Comparison of ENCODE assay signal across 14 mouse cellular contexts in the genomic region with DNA sequence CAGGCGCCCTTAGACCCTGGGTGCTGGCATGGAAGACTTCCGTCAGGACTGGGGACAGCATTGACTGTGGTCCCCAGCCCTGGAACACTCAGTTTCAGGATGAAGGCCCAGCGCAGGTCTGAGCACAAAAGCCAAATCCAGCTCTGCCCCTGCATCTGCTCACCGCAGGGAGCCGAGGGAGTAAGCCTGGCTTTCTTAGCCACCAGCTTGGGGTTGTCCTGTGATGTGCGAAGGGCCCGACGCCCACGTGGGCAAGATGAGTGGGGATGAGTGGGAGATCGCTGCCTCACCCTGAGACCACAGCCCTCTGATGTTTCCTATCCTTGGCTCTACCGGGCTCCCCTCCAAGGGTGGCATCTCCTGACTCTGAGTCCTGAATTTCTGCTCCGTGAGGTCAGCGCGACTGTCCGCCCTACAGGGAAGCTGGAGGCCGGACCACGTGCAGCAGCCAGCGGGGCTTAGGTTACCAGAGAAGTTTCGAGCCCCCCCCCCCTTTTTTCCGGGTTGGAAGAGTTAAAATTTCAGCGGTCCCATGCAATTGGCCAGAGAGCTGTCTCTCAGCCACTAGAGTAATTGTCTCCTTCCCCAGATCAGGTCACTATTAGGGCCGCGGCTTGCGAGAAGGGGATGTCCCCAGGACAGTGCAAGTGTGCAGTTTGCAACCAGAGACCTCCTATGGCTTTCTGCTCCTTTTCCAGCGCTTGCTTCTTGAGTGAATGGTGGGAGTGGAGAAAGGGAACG. TPM values are rescaled to one million over a fixed set of nuclear protein-coding genes. Genes with fewer than 3 reads are reported as not detected.
DNase-seq lines count a peak whose midpoint lies in the region; ATAC-seq lines count a peak whose summit lies in the region.
"Had no signal": no experiment of that assay in that cellular context is flagged by ENCODE, and none has a peak within 500 bp of the region (broad histone marks: within the 10 kb centered on the region; RNA-seq: fewer than 3 reads in every experiment).

No protein-coding gene starts in this region.

- no peak overlapping the region for H3K9ac ChIP-seq in kidney, embryonic 16.5 days (replicated peaks; ENCODE audit: low read length)
- no peak overlapping the region for H3K9ac ChIP-seq in hindbrain, embryonic 13.5 days
- H3K9ac ChIP-seq in midbrain, embryonic 16.5 days (ENCODE audit: low read depth, low read length) = no peak overlapping the region
- H3K9ac ChIP-seq: lung, embryonic 14.5 days had no signal

- no peak for ATAC-seq in kidney, embryonic 16.5 days (ENCODE audit: low FRiP score, low TSS enrichment)
- peak; percentile 43; the same call in 1 of the 2 replicates for ATAC-seq in hindbrain, embryonic 13.5 days (ENCODE audit: low FRiP score)
- ATAC-seq in midbrain, embryonic 16.5 days = peak; percentile 47

- H3K36me3 ChIP-seq in kidney, embryonic 16.5 days (ENCODE audit: insufficient read depth, low read length) = no peaks in the 10 kb centered on the region
- no peaks in the 10 kb centered on the region for H3K36me3 ChIP-seq in hindbrain, embryonic 13.5 days
- H3K36me3 ChIP-seq in midbrain, embryonic 16.5 days (ENCODE audit: control insufficient read depth, insufficient read depth, low read length) = no peaks in the 10 kb centered on the region
- H3K36me3 ChIP-seq: G1E had no signal

- H3K4me2 ChIP-seq in kidney, embryonic 16.5 days (replicated peaks; ENCODE audit: low read depth, low read length) = no peak overlapping the region
- H3K4me2 ChIP-seq in hindbrain, embryonic 13.5 days = no peak overlapping the region
- H3K4me2 ChIP-seq in midbrain, embryonic 16.5 days (ENCODE audit: low read length) = peak overlapping the region; percentile 27
- H3K4me2 ChIP-seq: lung, embryonic 14.5 days had no signal

- H3K4me1 ChIP-seq in kidney, embryonic 16.5 days (ENCODE audit: insufficient read depth, low read length) = 0 out of 2 replicates have a peak, but pooled peaks cover 5% of the 10 kb centered on the region
- H3K4me1 ChIP-seq in hindbrain, embryonic 13.5 days (replicated peaks) = peaks cover 13% of the 10 kb centered on the region
- H3K4me1 ChIP-seq in midbrain, embryonic 16.5 days (ENCODE audit: control insufficient read depth, insufficient read depth, low read length) = peaks cover 11% of the 10 kb centered on the region; the same call in 1 of the 2 replicates

- 2% methylated on average over 26 of the region's 26 CpGs for WGBS in kidney, embryonic 16.5 days
- WGBS in hindbrain, embryonic 13.5 days = 3% methylated on average over 26 of the region's 26 CpGs
- WGBS in midbrain, embryonic 16.5 days = 5% methylated on average over 26 of the region's 26 CpGs

- H3K27ac ChIP-seq in kidney, embryonic 16.5 days (ENCODE audit: low read length) = no peak overlapping the region
- H3K27ac ChIP-seq in hindbrain, embryonic 13.5 days = no peak overlapping the region
- peak overlapping the region; percentile 5 for H3K27ac ChIP-seq in midbrain, embryonic 16.5 days (ENCODE audit: low read length)

- peaks cover 75% of the 10 kb centered on the region for H3K27me3 ChIP-seq in kidney, embryonic 16.5 days (ENCODE audit: insufficient read depth, low read length)
- peaks cover 84% of the 10 kb centered on the region for H3K27me3 ChIP-seq in hindbrain, embryonic 13.5 days
- peaks cover 30% of the 10 kb centered on the region for H3K27me3 ChIP-seq in midbrain, embryonic 16.5 days (ENCODE audit: control insufficient read depth, insufficient read depth, low read depth, low read length)

- H3K9me3 ChIP-seq in kidney, embryonic 16.5 days (ENCODE audit: low read length) = no peaks in the 10 kb centered on the region
- no peaks in the 10 kb centered on the region for H3K9me3 ChIP-seq in hindbrain, embryonic 13.5 days
- H3K9me3 ChIP-seq in midbrain, embryonic 16.5 days (replicated peaks; ENCODE audit: control insufficient read depth, low read length, poor library complexity, severe bottlenecking) = no peaks in the 10 kb centered on the region
- H3K9me3 ChIP-seq: G1E had no signal

- 0 out of 2 replicates have a peak overlapping the region, but pooled peaks have one; percentile 2 for H3K4me3 ChIP-seq in kidney, embryonic 16.5 days (ENCODE audit: low read length)
- H3K4me3 ChIP-seq in hindbrain, embryonic 13.5 days = no peak overlapping the region
- no peak overlapping the region for H3K4me3 ChIP-seq in midbrain, embryonic 16.5 days (ENCODE audit: low read depth, low read length)

- no peak for DNase-seq in kidney, postnatal 14 days
- DNase-seq in embryo, embryonic 10.5 days (ENCODE audit: low spot score) = peak; percentile 55
- no peak for DNase-seq in layer of hippocampus, adult 18-20 months (ENCODE audit: low spot score in 2 of 2)
- no peak for DNase-seq in adrenal gland, adult (ENCODE audit: inconsistent age in 2 of 2, low spot score in 1 of 2)
- DNase-seq in thymus, postnatal 36 days = no peak
- DNase-seq: adrenal gland, postnatal 14 days; cerebellum, adult 9-11 months; lung, embryonic 14.5 days; spleen, adult 18-20 months had no signal

RNA-seq across cellular contexts. Expression of a gene that starts 22.0 kb away (rescaled TPM):
- not detected in 2 replicates for polyA plus RNA-seq in kidney, embryonic 16.5 days (2015; fragmentation: Nextera tagmentation; extraction: Ambion mirVana)
- polyA plus RNA-seq in hindbrain, embryonic 13.5 days (2015; fragmentation: Nextera tagmentation; extraction: Ambion mirVana) = 22.8 and 24.1 TPM in 2 replicates
- 69.3 and 79.5 TPM in 2 replicates for polyA plus RNA-seq in midbrain, embryonic 16.5 days (2015; fragmentation: Nextera tagmentation; extraction: Ambion mirVana)
- total RNA-seq in layer of hippocampus, adult 18-20 months (2021) = 1 to 10 TPM in 1 of 2 experiments, under 1 TPM in 1; 0.68 to 2.0 TPM
- total RNA-seq: adrenal gland, postnatal 14 days had no signal
- polyA plus RNA-seq: G1E; heart, embryonic 16.5 days; lung, embryonic 14.5 days had no signal

Comparison
In these comparisons a context has a peak if more than half of its experiments do, and no peak if none do; other contexts are left out.
1. RNA of a gene that starts 22.0 kb away (polyA plus RNA-seq): 69.3 to 79.5 TPM in midbrain, embryonic 16.5 days and 22.8 to 24.1 TPM in hindbrain, embryonic 13.5 days; not detected in kidney, embryonic 16.5 days; every median in the first group is over 10 times any median in the second.